Mouse (Mus musculus): Measurements from ENCODE around the gene Olfr525.

- TF ChIP-seq MAZ (IDR thresholded peaks at IDR 0.05; ENCODE audit: low read depth, low read length) (no peak), TBP (conservative IDR thresholded peaks at IDR 0.05; ENCODE audit: low read depth, low read length) (no peak), ETS1 (conservative IDR thresholded peaks at IDR 0.05; ENCODE audit: low read depth, low read length) (no peak), POLR2A (IDR thresholded peaks at IDR 0.05; ENCODE audit: low read depth, low read length) (no peak), MAFK (IDR thresholded peaks at IDR 0.05; ENCODE audit: insufficient replicate concordance, low read length) (no peak), MEF2A (IDR thresholded peaks at IDR 0.05; ENCODE audit: borderline replicate concordance, low read depth, low read length) (no peak), EP300 (IDR thresholded peaks at IDR 0.05; ENCODE audit: low read length) (no peak), MYC (IDR thresholded peaks at IDR 0.05; ENCODE audit: low read depth, low read length) (no peak), MXI1 (IDR thresholded peaks at IDR 0.05; ENCODE audit: low read depth, low read length) (no peak), GABPA (IDR thresholded peaks at IDR 0.05; ENCODE audit: insufficient replicate concordance, low read depth, low read length) (no peak), CTCF (conservative IDR thresholded peaks at IDR 0.05 in 1 of 2, IDR thresholded peaks at IDR 0.05 in 1 of 2; ENCODE audit: low read depth in 2 of 2, low read length in 2 of 2) (no peak), ZC3H11A (IDR thresholded peaks at IDR 0.05; ENCODE audit: low read depth, low read length) (no peak), MAX (IDR thresholded peaks at IDR 0.05; ENCODE audit: low read length) (no peak)
These were observed 55.6 kb downstream of the Olfr525 start, which contains the start of gene Olfr530 for GRCm38 (mm10) chr7:140376231-140376630.

Data from CH12.LX (cell line).